Mouse (Mus musculus) heart, adult 2 months (tissue): ENCODE results near the gene Slc38a3.

Experiments
- CTCF ChIP-seq: fragments of 200-600 bp; IDR thresholded peaks from 2 replicates; pipeline ENCODE4 v1.8.1; 2022; ENCODE audit warnings: antibody characterized with exemption, mild to moderate bottlenecking, moderate library complexity
- EP300 ChIP-seq: fragments of 200-500 bp; IDR thresholded peaks from 2 replicates; pipeline ENCODE4 v1.6.1; 2011; ENCODE audit warnings: low read depth, low read length, control low read depth; ENCODE audit not compliant: insufficient read depth
- POLR2A ChIP-seq: fragments of 200-500 bp; IDR thresholded peaks from 2 replicates; pipeline ENCODE4 v1.6.1; 2011; ENCODE audit warnings: mild to moderate bottlenecking, low read depth, low read length, control low read depth; ENCODE audit not compliant: insufficient read depth

GRCm38 (mm10) chr9:107618778-107619545, 50.4 kb downstream of the Slc38a3 start:
- TF ChIP-seq EP300 (peak; percentile 99), POLR2A (peak; percentile 42; the same call in 1 of the 2 replicates), CTCF (no peak)
